Mouse (Mus musculus): Measurements from ENCODE around the gene Irx5. TPM values are rescaled to one million over a fixed set of nuclear protein-coding genes. Genes with fewer than 3 reads are reported as not detected.

Gene Irx5
- polyA plus RNA-seq, 1 experiment from 2014 or later: 4.4 TPM

DNA sequence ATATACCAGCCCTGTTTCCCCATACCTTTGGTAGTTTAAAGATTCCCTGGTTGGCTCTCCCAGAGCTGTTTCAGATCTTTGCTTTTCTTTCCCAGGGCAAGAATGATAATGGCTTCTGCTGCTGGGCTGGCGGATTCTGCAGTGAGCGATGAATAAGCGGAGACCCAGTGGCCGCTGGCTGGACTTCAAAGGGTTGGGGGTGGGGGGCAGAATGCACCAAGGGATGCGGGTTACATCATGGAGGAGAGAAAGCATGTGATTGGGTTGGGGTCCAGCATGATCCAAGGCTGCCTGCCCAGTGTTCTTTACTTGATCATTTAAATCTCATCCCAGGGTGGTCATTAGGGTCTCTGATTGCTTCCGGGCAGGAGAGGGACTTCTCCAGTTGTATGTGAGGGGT is 56.2 kb downstream of the Irx5 start:
- Histone ChIP-seq H3K27me3 (ENCODE audit: poor library complexity, severe bottlenecking) (peaks cover 8% of the 10 kb centered on the region; the same call in 1 of the 2 replicates), H3K27ac (no peak overlapping the region), H3K4me3 (no peak overlapping the region), H3K36me3 (replicated peaks) (no peaks in the 10 kb centered on the region), H3K4me1 (peaks cover 10% of the 10 kb centered on the region), H3K9me3 (no peaks in the 10 kb centered on the region)
- 81% methylated on average over 6 of the region's 6 CpGs for WGBS
- DNase-seq (ENCODE audit: extremely low spot score, low spot score): no peak

DNA sequence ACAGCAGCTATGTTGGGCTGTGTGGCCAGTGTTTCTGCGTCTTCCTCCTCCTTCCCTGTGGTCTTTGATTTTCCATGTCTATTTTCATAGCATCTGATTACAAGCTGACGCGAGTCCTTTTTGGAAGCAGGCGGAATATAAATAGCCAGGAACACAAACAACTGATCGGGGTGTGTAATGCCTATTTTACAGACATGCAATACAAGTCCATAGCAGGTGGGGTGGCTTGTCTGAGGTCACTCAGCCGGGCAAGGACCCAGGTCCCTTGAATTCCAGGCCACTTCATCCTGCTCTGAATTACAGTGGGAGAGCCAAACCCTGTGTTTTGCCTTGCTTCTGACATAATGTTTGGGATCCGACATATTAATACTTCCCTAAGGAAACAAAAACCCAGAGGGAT is 63.2 kb downstream of the Irx5 start:
- no peak for DNase-seq (ENCODE audit: extremely low spot score, low spot score)
- H3K4me3 ChIP-seq: no peak overlapping the region
- WGBS: 91% methylated on average over 7 of the region's 7 CpGs
- H3K36me3 ChIP-seq (replicated peaks): no peaks in the 10 kb centered on the region
- H3K9me3 ChIP-seq: no peaks in the 10 kb centered on the region
- H3K27me3 ChIP-seq (ENCODE audit: poor library complexity, severe bottlenecking): no peaks in the 10 kb centered on the region
- H3K4me1 ChIP-seq: 0 out of 2 replicates have a peak, but pooled peaks cover 8% of the 10 kb centered on the region
- H3K27ac ChIP-seq: no peak overlapping the region
